Mouse (Mus musculus) brain, embryonic 14.5 days (tissue): ENCODE data around the gene Olfr889.

ENCODE experiments used
- CTCF ChIP-seq: fragments of 200-500 bp; IDR thresholded peaks from 2 replicates; pipeline ENCODE4 v1.5.1; 2012; ENCODE audit warnings: inconsistent platforms, mild to moderate bottlenecking, moderate library complexity, borderline replicate concordance; ENCODE audit not compliant: insufficient read depth, insufficient read length; ENCODE audit errors: extremely low read depth
- POLR2A ChIP-seq: fragments of 200-500 bp; IDR thresholded peaks from 2 replicates; pipeline ENCODE4 v1.6.1; 2012; ENCODE audit warnings: mild to moderate bottlenecking, inconsistent platforms, borderline replicate concordance; ENCODE audit not compliant: poor library complexity, insufficient read depth, insufficient read length, severe bottlenecking; ENCODE audit errors: extremely low read depth

GRCm38 (mm10) chr9:38107828-38108227, 7.2 kb upstream of the Olfr889 start, which contains the start of gene Olfr888:
- no peak for TF ChIP-seq CTCF
- TF ChIP-seq POLR2A: no peak
